Mouse (Mus musculus): Measurements from ENCODE around the gene E4f1. TPM values are rescaled to one million over a fixed set of nuclear protein-coding genes. Genes with fewer than 3 reads are reported as not detected.
A peak's percentile ranks its signal among the peaks of the same experiment; 100 is the strongest.

The E4f1 gene
- total and polyA plus RNA-seq, 3 experiments, result 10.2 to 43.7 (median 10.3) TPM

DNA sequence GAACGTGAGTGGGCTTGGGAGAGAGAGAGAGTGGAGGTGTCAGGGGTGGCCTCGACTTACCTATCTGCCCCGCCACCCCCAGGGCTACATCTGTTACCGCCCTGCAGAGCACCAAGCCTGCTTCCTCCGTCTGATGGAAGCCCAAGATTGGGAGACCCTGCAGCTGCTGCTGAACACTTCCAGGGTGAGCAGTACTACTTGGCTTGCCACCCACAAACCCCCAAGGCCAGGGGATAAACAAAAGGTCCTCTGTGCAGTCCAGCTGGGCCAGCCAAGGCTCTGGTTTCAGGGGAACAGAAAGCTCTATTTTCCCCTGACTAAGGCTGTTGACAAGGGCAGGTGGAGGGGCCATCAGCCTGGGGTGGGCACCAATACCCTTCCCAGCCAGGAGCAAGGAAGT is 4.4 kb upstream of the E4f1 start:
- Histone ChIP-seq H3K4me1 (ENCODE audit: control insufficient read depth, insufficient read depth, low read length) (peaks cover 15% of the 10 kb centered on the region), H3K27me3 (ENCODE audit: control insufficient read depth, insufficient read depth, low read length) (no peaks in the 10 kb centered on the region), H3K4me3 (no peak overlapping the region), H3K9ac (ENCODE audit: low read depth, low read length) (no peak overlapping the region), H3K79me2 (replicated peaks; ENCODE audit: control insufficient read depth, insufficient read depth, low read length) (peaks cover 2% of the 10 kb centered on the region), H3K27ac (no peak overlapping the region), H3K36me3 (ENCODE audit: control insufficient read depth, insufficient read depth, low read length) (peaks cover 1% of the 10 kb centered on the region; the same call in 1 of the 2 replicates)
- TF ChIP-seq POLR2A (IDR thresholded peaks at IDR 0.05; ENCODE audit: insufficient read depth, low read depth, low read length) (no peak), EP300 (IDR thresholded peaks at IDR 0.05; ENCODE audit: insufficient read depth, low read depth, low read length) (no peak), CTCF (IDR thresholded peaks at IDR 0.05) (no peak)
- intact Hi-C loops (cut with DNase I), result no loop called here
- no peak for DNase-seq
- WGBS, result 85% methylated on average over 5 of the region's 5 CpGs

DNA sequence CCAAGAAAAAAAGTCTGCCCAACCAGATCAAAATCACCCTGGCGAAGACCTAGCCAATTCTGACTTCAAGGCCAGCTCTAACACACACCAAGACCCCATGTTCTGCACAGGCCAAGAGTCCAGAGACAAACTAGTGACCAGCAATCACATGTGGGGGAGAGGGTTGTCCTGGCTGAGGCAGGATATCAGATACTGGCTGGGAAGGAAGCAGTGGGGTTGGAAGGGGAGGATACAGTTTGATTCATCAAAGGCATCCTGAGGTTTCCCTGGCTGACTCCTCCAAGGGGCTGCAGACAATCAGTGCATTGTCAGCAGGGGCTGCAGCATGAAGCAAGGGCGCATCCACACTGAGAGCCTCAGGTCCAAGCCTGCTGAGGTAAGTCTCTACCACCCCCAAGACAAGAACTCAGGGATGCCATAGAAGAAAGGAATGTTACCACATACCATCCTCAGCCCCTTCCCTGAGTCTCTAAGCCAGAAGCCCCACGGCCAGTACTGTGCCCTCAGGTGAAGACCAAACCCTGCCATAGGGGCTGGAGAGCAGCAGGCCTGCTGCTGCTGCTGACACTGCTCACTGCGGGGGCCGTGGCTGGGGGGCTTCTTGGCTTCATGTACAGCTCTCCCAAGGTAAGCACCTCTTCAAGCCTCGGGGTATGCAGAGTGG is 3.6 kb upstream of the E4f1 start, which contains the start of gene Bricd5:
Gene Bricd5 (plus strand): TSS at position 273 of the 664 bp plus-strand sequence.
- no peak within 1 kb of the TSS for H3K9ac ChIP-seq (ENCODE audit: low read depth, low read length)
- WGBS, result 66% methylated on average over 6 of the region's 6 CpGs
- TF ChIP-seq CTCF (IDR thresholded peaks at IDR 0.05) (no peak), POLR2A (IDR thresholded peaks at IDR 0.05; ENCODE audit: insufficient read depth, low read depth, low read length) (no peak), EP300 (IDR thresholded peaks at IDR 0.05; ENCODE audit: insufficient read depth, low read depth, low read length) (no peak)

DNA sequence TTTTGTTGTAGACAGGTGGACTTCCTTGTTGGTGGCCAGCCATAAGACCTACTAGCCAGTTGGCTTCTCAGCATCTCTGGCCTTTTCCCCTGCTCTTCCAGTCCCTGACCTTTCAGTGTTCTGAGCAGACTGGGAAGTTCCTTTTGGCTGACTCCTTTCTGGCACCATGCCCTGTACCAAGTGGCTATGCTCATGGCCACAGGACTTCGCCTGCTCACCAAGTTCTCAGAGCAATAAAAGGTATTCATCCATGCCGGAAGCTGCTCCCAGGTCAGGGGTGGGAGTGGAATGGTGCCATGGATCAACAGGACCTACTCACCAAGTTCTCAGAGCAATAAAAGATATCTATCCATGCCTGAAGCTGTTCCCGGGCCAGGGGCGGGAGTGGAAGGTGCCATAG is 2.4 kb upstream of the E4f1 start:
- intact Hi-C loops (cut with DNase I), result no loop called here
- WGBS, result 44% methylated on average over 4 of the region's 4 CpGs

More for the DNA sequence above, 3.6 kb upstream of the E4f1 start, which contains the start of gene Bricd5:
- Histone ChIP-seq H3K27ac (no peak within 1 kb of the TSS), H3K4me3 (no peak within 1 kb of the TSS), H3K4me1 (ENCODE audit: control insufficient read depth, insufficient read depth, low read length) (peaks cover 15% of the 10 kb centered on the region), H3K27me3 (ENCODE audit: control insufficient read depth, insufficient read depth, low read length) (no peaks in the 10 kb centered on the region), H3K79me2 (replicated peaks; ENCODE audit: control insufficient read depth, insufficient read depth, low read length) (peaks cover 2% of the 10 kb centered on the region), H3K36me3 (ENCODE audit: control insufficient read depth, insufficient read depth, low read length) (peaks cover 1% of the 10 kb centered on the region; the same call in 1 of the 2 replicates)
- intact Hi-C loops (cut with DNase I), result no loop called here
- DNase-seq, result no peak

DNA sequence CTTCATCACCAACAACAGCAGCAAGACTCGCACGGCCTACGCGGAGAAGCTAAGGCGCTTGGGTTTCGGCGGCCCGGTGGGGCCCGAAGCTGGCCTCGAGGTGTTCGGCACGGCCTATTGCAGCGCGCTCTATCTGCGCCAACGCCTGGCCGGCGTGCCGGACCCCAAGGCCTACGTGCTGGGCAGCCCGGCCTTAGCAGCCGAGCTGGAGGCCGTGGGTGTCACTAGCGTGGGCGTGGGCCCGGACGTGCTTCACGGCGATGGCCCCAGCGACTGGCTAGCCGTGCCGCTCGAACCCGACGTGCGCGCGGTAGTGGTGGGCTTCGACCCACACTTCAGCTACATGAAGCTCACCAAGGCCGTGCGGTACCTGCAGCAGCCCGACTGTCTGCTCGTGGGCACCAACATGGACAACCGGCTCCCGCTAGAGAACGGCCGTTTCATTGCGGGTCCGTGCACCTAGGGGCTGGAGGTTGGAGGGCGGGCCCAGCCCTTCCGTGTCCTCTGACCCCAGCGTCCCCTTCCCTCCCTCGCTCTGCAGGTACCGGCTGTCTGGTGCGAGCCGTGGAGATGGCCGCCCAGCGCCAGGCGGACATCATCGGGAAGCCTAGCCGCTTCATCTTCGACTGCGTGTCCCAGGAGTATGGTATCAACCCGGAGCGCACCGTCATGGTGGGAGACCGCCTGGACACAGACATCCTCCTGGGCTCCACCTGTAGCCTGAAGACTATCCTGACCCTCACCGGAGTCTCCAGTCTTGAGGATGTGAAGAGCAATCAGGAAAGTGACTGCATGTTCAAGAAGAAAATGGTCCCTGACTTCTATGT is 801 bp upstream of the E4f1 start:
- peaks cover 1% of the 10 kb centered on the region; the same call in 1 of the 2 replicates for H3K36me3 ChIP-seq (ENCODE audit: control insufficient read depth, insufficient read depth, low read length)
- peak overlapping the region; percentile 97 for H3K27ac ChIP-seq
- intact Hi-C loops (cut with DNase I), result loop anchor here (1.0 kb wide), 1 partner anchor 7 kb away; no protein-coding TSS in a partner anchor
- peaks cover 11% of the 10 kb centered on the region for H3K4me1 ChIP-seq (ENCODE audit: control insufficient read depth, insufficient read depth, low read length)
- peak overlapping the region; percentile 71 for H3K4me3 ChIP-seq
- no peak for TF ChIP-seq CTCF (IDR thresholded peaks at IDR 0.05)
- TF ChIP-seq POLR2A (IDR thresholded peaks at IDR 0.05; ENCODE audit: insufficient read depth, low read depth, low read length), result no peak
- TF ChIP-seq EP300 (IDR thresholded peaks at IDR 0.05; ENCODE audit: insufficient read depth, low read depth, low read length), result no peak
- H3K9ac ChIP-seq (ENCODE audit: low read depth, low read length), result peak overlapping the region; percentile 88
- peaks cover 2% of the 10 kb centered on the region for H3K79me2 ChIP-seq (replicated peaks; ENCODE audit: control insufficient read depth, insufficient read depth, low read length)
- DNase-seq, result no peak
- WGBS, result 1% methylated on average over 68 of the region's 68 CpGs
- H3K27me3 ChIP-seq (ENCODE audit: control insufficient read depth, insufficient read depth, low read length), result no peaks in the 10 kb centered on the region

More for the DNA sequence above, 2.4 kb upstream of the E4f1 start:
- Histone ChIP-seq H3K9ac (ENCODE audit: low read depth, low read length) (no peak overlapping the region), H3K36me3 (ENCODE audit: control insufficient read depth, insufficient read depth, low read length) (peaks cover 1% of the 10 kb centered on the region; the same call in 1 of the 2 replicates), H3K27me3 (ENCODE audit: control insufficient read depth, insufficient read depth, low read length) (no peaks in the 10 kb centered on the region), H3K4me3 (no peak overlapping the region), H3K79me2 (replicated peaks; ENCODE audit: control insufficient read depth, insufficient read depth, low read length) (peaks cover 2% of the 10 kb centered on the region), H3K4me1 (ENCODE audit: control insufficient read depth, insufficient read depth, low read length) (peaks cover 11% of the 10 kb centered on the region), H3K27ac (no peak overlapping the region)
- TF ChIP-seq CTCF (IDR thresholded peaks at IDR 0.05) (no peak), POLR2A (IDR thresholded peaks at IDR 0.05; ENCODE audit: insufficient read depth, low read depth, low read length) (no peak), EP300 (IDR thresholded peaks at IDR 0.05; ENCODE audit: insufficient read depth, low read depth, low read length) (no peak)
- peak; percentile 51 to 59 for DNase-seq

DNA sequence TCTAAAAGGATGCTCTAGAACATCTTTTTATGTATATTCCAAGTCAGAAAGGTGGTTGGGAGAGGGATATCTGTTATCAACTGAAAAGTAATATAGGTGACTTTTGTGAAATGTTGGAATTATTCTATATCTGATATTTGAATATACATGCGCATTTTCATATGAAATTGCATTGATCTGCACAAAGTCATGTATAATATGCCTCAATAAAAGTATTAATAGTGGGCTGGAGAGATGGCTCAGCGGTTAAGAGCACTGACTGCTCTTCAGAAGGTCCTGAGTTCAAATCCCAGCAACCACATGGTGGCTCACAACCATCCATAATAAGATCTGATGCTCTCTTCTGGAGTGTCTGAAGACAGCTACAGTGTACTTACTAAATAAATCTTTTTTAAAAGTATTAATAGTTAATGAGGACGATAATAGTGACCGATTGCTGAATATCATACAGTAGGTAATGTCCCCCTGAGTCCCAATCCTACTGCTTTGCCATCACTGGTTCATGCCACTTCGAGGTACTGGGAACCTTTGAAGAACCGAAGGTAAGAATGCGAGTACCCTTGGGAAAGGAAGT is 690 bp downstream of the E4f1 start:
- Histone ChIP-seq H3K9ac (ENCODE audit: low read depth, low read length) (peak overlapping the region; percentile 62), H3K4me1 (ENCODE audit: control insufficient read depth, insufficient read depth, low read length) (peaks cover 11% of the 10 kb centered on the region), H3K4me3 (peak overlapping the region; percentile 71), H3K79me2 (replicated peaks; ENCODE audit: control insufficient read depth, insufficient read depth, low read length) (peaks cover 2% of the 10 kb centered on the region), H3K27me3 (ENCODE audit: control insufficient read depth, insufficient read depth, low read length) (no peaks in the 10 kb centered on the region), H3K36me3 (ENCODE audit: control insufficient read depth, insufficient read depth, low read length) (peaks cover 1% of the 10 kb centered on the region; the same call in 1 of the 2 replicates), H3K27ac (peak overlapping the region; percentile 97)
- 18% methylated on average over 7 of the region's 7 CpGs for WGBS
- intact Hi-C loops (cut with DNase I), result no loop called here
- no peak for DNase-seq
- TF ChIP-seq CTCF (IDR thresholded peaks at IDR 0.05), result no peak
- TF ChIP-seq EP300 (IDR thresholded peaks at IDR 0.05; ENCODE audit: insufficient read depth, low read depth, low read length), result no peak
- TF ChIP-seq POLR2A (IDR thresholded peaks at IDR 0.05; ENCODE audit: insufficient read depth, low read depth, low read length), result no peak
